Mouse (Mus musculus): ENCODE data around the gene Lmbrd2.

The Lmbrd2 gene

DNA sequence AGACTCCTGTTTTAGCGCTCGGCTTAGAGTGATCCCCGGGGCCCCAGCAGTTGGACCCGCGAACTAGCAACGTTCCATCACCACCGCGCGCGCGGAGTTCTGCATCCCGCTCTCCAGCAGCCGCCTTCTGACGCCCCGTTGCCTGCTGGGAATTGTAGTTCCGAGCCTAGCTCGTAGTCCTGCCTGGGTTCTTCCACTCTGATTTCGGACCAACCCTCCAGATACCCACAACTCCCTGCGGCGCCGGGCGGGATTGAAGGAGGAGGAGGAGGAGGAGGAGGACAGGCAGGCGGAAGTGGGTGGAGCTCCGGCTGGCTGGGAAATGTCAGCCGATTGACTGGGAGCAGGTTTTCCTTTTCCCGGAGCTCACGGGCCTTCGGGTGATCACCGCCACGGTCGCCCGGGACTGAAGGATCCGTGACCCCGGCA, at the start of gene Lmbrd2:
Gene Lmbrd2 (plus strand): TSS at position 299 of the 429 bp plus-strand sequence.
- DNase-seq (ENCODE audit: low spot score in 2 of 2) = peak; percentile 93 to 98

- no peak for DNase-seq (ENCODE audit: low spot score in 2 of 2)
Observed at GRCm38 (mm10) chr15:9090662-9091061, 49.7 kb upstream of the Lmbrd2 start.

DNA sequence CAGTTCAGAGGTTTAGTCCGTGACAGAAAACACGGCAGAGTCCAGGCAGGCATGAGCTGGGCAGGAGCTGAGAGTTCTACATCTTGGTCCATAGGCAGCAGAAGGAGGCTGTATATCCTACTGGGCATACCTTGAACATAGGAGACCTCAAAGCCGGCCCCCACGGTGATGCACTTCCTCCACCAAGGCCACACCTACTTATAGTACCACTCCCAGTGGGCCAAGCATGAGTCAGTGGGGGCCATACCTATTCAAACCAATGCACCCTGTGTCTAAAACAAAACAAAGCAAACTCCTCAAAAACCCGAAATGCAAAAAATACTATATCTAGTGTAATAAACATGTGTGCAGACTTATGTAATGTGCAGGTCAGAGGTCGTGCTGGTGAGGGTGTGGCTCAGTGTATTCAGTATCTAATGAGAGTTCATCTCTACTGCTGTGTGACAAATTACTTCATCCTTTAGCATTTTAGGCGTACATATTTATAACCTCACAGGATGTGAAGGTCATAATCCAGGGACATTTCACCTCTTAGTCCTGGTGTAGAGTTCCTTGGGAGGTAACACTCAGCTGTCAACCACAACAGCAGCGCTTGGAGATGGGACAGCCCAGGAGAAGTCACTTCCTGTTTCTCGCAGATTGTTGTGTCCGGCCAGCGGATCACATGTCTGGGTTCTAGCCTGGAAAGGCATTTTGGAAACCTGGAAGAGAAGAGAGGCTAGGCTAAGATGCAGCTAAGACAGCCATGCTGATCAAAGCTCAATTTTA, 46.6 kb upstream of the Lmbrd2 start:
- DNase-seq (ENCODE audit: low spot score in 2 of 2) = no peak

- no peak for DNase-seq (ENCODE audit: low spot score in 2 of 2)
Observed at GRCm38 (mm10) chr15:9094366-9094750, 46.0 kb upstream of the Lmbrd2 start.

GRCm38 (mm10) chr15:9096865-9097264, 43.5 kb upstream of the Lmbrd2 start:
- no peak for DNase-seq (ENCODE audit: low spot score in 2 of 2)

DNA sequence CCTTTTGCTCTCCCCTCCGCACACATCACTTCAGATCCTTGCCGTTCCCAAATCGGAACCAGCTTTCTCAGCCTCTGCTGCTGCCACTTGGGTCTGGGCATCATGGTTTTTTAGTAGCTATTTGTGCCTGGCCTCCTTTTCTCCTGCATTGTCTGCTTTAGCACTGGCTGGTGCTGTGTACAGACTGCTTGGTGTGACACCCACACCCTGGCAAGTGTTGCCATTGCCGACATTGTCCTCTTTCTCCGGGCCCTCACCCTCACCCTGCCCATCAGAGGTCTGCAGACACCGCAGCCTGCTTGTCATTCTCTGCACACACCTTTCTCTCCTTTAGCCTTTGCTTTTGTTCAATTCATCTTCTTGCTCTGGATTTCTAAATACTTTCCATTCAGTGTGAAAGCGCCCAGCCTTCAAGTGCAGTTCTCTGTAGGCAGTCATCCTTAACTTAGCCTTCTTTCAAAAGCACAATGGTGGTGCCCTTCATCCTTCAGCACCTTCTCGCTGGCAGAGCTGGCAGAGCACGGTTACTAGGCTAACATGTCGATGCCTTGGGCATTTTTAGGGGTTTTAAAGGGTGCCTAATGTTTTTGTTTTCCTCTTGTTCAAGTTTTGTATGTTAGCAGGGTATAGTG, 39.8 kb upstream of the Lmbrd2 start:
- DNase-seq (ENCODE audit: low spot score in 2 of 2) = no peak

GRCm38 (mm10) chr15:9106303-9107074, 33.9 kb upstream of the Lmbrd2 start:
- no peak for DNase-seq (ENCODE audit: low spot score in 2 of 2)

- no peak for DNase-seq (ENCODE audit: low spot score in 2 of 2)
Observed at GRCm38 (mm10) chr15:9110526-9111347, 29.6 kb upstream of the Lmbrd2 start.

GRCm38 (mm10) chr15:9111648-9112047, 28.7 kb upstream of the Lmbrd2 start:
- DNase-seq (ENCODE audit: low spot score in 2 of 2) = no peak

GRCm38 (mm10) chr15:9113556-9113955, 26.8 kb upstream of the Lmbrd2 start:
- DNase-seq (ENCODE audit: low spot score in 2 of 2) = no peak

- no peak for DNase-seq (ENCODE audit: low spot score in 2 of 2)
Observed at GRCm38 (mm10) chr15:9114131-9114530, 26.2 kb upstream of the Lmbrd2 start.

DNA sequence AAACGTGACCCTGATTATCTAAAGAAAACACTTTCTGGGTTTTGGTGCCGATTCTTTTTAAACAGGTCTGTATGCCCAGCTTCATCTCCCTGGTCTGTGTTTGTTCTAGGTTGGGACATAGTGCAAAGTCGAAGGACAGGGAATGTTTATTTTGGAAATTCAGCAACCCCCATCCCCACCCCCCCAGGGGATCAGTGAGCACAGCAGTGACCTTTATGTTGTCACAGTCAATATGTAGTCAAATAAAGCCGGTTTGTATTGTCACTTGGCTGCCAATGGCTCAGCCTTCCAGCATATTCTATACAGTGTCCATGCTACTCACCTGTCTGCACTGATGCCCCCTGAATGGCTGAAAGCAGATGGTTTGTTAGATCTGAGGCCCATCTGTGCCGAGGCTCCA, 25.8 kb upstream of the Lmbrd2 start:
- no peak for DNase-seq (ENCODE audit: low spot score in 2 of 2)

DNA sequence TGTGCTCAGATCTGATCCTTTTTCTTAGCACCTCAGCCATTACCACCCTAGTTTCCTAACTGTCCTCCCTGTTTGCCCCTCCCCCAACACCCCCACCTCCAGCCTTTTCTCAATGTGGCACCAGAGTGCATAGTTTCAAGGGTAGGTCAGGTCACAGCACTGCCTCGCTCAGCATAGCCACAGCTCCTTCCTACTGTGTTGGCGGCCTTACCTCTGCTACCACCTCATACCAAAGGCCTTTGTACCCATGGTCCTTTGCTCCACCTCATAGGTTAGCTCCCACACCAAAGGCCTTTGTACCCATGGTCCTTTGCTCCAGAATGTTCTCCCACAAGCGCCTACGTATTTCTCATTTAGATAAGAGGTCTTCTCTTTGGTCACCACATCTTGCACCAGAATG, 21.5 kb upstream of the Lmbrd2 start:
- DNase-seq (ENCODE audit: low spot score in 2 of 2) = no peak

GRCm38 (mm10) chr15:9120081-9120480, 20.3 kb upstream of the Lmbrd2 start:
- DNase-seq (ENCODE audit: low spot score in 2 of 2) = no peak

DNA sequence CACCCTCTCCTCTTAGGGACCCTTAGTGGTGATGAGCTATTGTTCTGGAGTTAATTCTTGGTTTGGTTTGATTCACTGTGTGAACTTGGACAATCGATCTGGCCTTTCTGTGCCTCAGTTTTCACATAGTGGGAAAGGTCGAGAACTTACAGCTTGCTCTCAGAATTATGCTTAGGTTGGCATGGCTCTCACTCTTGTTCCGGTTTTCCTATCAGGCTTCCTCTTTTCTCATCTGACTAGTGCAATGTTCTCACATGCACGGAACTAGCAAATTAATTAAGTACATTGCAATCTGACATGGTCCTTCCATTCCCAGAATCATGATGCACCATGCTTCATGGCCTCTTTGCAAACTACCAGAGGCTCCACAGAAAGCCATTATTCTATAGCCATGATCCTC, 17.4 kb upstream of the Lmbrd2 start:
- no peak for DNase-seq (ENCODE audit: low spot score in 2 of 2)

DNA sequence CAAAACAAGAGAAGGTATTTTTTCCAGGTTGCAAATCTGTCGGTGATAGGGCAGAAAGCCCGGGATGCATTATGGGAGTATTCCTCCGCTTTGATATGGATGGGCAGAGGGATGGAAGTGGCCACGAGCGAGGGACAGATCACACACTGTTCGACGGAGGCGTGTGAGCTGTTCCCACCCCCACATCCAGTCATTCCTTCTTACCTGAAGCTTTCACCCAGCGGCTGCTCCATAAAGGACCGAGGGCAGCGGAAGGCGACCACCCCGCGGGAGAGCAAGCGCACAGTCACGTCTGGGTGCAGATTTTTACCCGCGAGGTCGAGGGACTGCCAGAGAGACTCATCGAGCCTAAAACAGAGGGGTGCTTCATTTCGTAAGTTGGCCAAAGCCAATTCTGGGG, 15.5 kb upstream of the Lmbrd2 start:
- no peak for DNase-seq (ENCODE audit: low spot score in 2 of 2)

DNA sequence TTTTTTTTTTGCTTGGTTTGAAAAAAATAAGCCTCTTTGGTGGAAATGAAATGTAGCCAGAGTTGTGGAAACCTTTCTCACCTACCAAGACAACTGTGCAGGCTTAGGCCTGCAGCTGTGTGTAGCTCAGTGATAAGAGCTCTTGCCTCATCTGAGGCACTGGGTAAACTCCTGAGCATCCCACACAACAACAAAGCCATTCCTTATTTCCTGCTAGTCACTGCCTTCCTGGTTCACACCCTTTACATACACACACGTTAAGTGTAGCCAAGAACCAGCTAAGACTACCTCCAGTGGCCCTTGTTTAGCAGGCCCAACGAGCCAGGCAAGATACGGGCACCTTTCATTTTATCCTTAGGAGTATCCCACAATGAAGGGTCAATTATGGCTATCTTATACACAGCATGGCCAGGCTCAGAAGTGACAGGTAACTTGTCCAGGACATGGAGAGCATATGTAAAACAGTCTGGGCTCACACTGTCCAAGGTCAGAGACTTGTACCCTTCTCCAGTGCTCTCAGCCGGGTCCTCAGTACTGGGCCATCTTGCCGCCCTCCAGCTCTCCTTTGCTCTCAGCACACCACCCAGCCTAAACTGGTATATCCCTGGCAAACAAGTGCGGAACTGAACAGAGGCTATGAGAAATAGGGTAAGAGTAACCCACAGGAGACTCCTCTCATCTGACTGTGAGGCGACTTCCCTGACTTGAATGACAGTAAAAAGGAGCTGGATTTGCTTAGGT, 13.1 kb upstream of the Lmbrd2 start:
- peak in 1 of 2 experiments; percentile 35 for DNase-seq (ENCODE audit: low spot score in 2 of 2)

DNA sequence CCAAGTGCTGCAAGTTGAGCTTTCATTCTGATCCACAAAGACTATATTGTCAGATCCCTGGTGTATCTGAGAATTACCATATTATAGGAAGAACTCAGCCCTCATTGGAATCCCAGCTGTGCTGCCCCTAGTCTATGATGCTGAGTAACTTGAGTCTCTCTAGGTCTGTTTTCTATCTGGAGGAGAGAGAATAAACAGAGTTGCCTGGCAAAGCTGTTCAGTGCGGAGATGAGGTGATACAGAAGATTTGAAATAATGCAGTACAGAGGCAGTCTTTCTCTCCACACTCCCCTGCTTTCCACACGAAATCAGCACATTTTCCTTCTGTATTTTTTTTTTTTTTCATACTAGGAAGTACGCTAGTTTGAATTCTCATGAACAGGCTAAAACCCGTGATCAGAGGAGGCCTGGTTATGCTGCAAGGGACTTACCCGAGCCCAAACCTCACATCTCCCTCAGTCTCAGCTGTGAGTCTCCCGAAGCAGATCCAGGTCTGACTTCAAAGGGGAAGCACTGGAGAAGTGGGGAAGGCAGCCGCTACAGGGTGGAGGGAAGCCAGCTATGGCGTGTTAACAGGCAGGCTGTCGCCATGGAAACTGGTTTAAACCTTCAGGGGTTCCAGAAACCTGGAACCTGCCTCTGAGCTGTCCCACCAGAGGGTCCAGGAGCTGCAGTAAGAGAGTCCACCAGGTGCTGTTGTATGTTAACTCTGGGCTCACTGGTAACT, 9.4 kb upstream of the Lmbrd2 start:
- no peak for DNase-seq (ENCODE audit: low spot score in 2 of 2)

DNA sequence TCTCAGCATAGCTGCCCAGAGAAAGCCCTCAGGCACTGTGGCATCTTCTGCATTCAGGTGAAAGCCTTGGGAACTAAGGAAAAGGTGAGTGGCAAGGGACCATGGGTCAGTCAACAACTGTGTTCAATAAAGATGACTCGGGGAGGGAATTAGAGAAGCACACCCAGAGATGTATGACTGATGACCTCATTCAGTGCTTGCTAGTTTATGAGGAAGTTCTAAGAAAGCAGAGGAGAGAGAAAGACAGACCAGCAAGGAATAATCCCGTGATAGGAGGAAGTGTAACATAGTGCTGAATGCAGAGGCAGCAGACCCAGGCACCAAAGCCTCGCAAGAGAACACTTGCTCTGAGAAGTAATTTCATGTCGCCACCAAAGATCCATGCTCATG, 8.9 kb upstream of the Lmbrd2 start:
- DNase-seq (ENCODE audit: low spot score in 2 of 2) = no peak

DNA sequence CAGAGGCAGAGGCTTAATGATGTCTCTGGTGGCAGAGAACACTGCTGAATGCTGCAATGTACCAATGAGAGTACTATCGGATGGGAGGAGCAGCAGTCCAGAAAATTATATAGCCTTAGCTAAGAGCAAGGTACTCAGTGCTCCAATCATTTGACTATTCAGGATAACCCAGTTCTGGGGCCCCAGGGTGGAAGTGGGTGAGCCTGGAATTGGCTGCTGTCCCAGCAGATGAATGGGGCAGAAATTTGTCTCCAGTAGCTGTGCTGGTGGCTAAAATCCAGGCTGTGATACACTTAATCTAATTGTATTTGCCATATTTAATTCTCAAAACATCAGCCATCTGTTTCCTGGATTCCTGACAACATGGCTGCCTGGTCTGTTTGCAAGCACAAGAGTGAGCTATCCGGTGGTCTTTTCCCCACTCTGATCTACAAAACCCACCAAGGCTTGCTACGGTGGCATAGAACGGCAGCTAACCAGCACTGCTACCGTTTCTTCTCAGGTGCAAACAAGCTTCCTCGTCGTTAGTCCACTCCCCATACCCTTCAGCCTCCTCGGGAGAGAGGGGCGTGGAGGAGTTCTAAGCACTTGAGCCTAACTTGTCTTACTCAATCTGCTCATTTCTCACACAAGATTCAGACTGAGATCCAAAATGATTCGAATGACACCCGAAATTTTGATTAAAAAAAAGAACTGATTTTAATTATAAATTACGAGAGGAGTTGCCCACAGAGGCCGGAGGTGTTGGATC, 7.5 kb upstream of the Lmbrd2 start:
- DNase-seq (ENCODE audit: low spot score in 2 of 2) = no peak
